Mouse (Mus musculus) cerebellum, adult 11-12 months (tissue): Measurements from ENCODE around the gene Ank2.

Source experiments
- DNase-seq: peaks from one replicate; pipeline ENCODE4 v3.0.0; 2022

Ank2 gene

GRCm38 (mm10) chr3:127108481-127108880, 390.7 kb downstream of the Ank2 start:
- DNase-seq: no peak

GRCm38 (mm10) chr3:127107281-127107680, 391.9 kb downstream of the Ank2 start:
- peak; percentile 78 for DNase-seq

GRCm38 (mm10) chr3:127101326-127101725, 397.8 kb downstream of the Ank2 start:
- DNase-seq: no peak

GRCm38 (mm10) chr3:127097745-127098144, 401.4 kb downstream of the Ank2 start:
- no peak for DNase-seq

- DNase-seq: no peak
Measured at GRCm38 (mm10) chr3:127097106-127097505, 402.0 kb downstream of the Ank2 start.

GRCm38 (mm10) chr3:127093631-127094030, 405.5 kb downstream of the Ank2 start:
- no peak for DNase-seq

- no peak for DNase-seq
Measured at GRCm38 (mm10) chr3:127087574-127087973, 411.6 kb downstream of the Ank2 start.

- no peak for DNase-seq
Measured at GRCm38 (mm10) chr3:127086834-127087506, 412.2 kb downstream of the Ank2 start.

GRCm38 (mm10) chr3:127077369-127077768, 421.8 kb downstream of the Ank2 start:
- no peak for DNase-seq

GRCm38 (mm10) chr3:127075531-127076280, 423.4 kb downstream of the Ank2 start:
- peak; percentile 69 for DNase-seq

GRCm38 (mm10) chr3:127071471-127071870, 427.7 kb downstream of the Ank2 start:
- DNase-seq: peak; percentile 62

- no peak for DNase-seq
Measured at GRCm38 (mm10) chr3:127063654-127064386, 435.3 kb downstream of the Ank2 start.

GRCm38 (mm10) chr3:127059671-127060070, 439.5 kb downstream of the Ank2 start:
- no peak for DNase-seq

- no peak for DNase-seq
Measured at GRCm38 (mm10) chr3:127041288-127041687, 457.9 kb downstream of the Ank2 start.

- DNase-seq: no peak
Measured at GRCm38 (mm10) chr3:127038570-127038969, 460.6 kb downstream of the Ank2 start.

- no peak for DNase-seq
Measured at GRCm38 (mm10) chr3:127036118-127036517, 463.0 kb downstream of the Ank2 start.

GRCm38 (mm10) chr3:127035540-127035939, 463.6 kb downstream of the Ank2 start:
- no peak for DNase-seq

- no peak for DNase-seq
Measured at GRCm38 (mm10) chr3:127034983-127035382, 464.2 kb downstream of the Ank2 start.

- DNase-seq: no peak
Measured at GRCm38 (mm10) chr3:127023992-127024391, 475.2 kb downstream of the Ank2 start.

GRCm38 (mm10) chr3:127020167-127020566, 479.0 kb downstream of the Ank2 start:
- no peak for DNase-seq

GRCm38 (mm10) chr3:127019728-127020127, 479.4 kb downstream of the Ank2 start:
- DNase-seq: no peak

GRCm38 (mm10) chr3:127019109-127019508, 480.0 kb downstream of the Ank2 start:
- DNase-seq: no peak

GRCm38 (mm10) chr3:127017523-127017922, 481.6 kb downstream of the Ank2 start:
- DNase-seq: no peak

- DNase-seq: no peak
Measured at GRCm38 (mm10) chr3:127015596-127015995, 483.6 kb downstream of the Ank2 start.
